Mouse (Mus musculus): ENCODE results near the gene Slc9a1.
A peak's percentile ranks its signal among the peaks of the same experiment; 100 is the strongest.

The Slc9a1 gene

GRCm38 (mm10) chr4:133439460-133440376 is 70.2 kb downstream of the Slc9a1 start:
- peak; percentile 86 for DNase-seq (ENCODE audit: low read depth, low spot score)

GRCm38 (mm10) chr4:133440377-133440795 is 70.9 kb downstream of the Slc9a1 start:
- peak; percentile 60 for DNase-seq (ENCODE audit: low read depth, low spot score)

- no peak for DNase-seq (ENCODE audit: low read depth, low spot score)
Observed at GRCm38 (mm10) chr4:133442194-133442593, 72.7 kb downstream of the Slc9a1 start.

GRCm38 (mm10) chr4:133443085-133443484 is 73.6 kb downstream of the Slc9a1 start:
- DNase-seq (ENCODE audit: low read depth, low spot score), result no peak

- DNase-seq (ENCODE audit: low read depth, low spot score), result no peak
Observed at GRCm38 (mm10) chr4:133445727-133446126, 76.2 kb downstream of the Slc9a1 start.

GRCm38 (mm10) chr4:133447366-133447765 is 77.9 kb downstream of the Slc9a1 start:
- no peak for DNase-seq (ENCODE audit: low read depth, low spot score)

- DNase-seq (ENCODE audit: low read depth, low spot score), result no peak
Observed at GRCm38 (mm10) chr4:133447967-133448366, 78.5 kb downstream of the Slc9a1 start.

- DNase-seq (ENCODE audit: low read depth, low spot score), result no peak
Observed at GRCm38 (mm10) chr4:133448708-133449388, 79.3 kb downstream of the Slc9a1 start.

GRCm38 (mm10) chr4:133449726-133450125 is 80.2 kb downstream of the Slc9a1 start:
- peak; percentile 65 for DNase-seq (ENCODE audit: low read depth, low spot score)

- peak; percentile 80 for DNase-seq (ENCODE audit: low read depth, low spot score)
Observed at GRCm38 (mm10) chr4:133451536-133451935, 82.0 kb downstream of the Slc9a1 start.

- DNase-seq (ENCODE audit: low read depth, low spot score), result no peak
Observed at GRCm38 (mm10) chr4:133452433-133452832, 82.9 kb downstream of the Slc9a1 start.

GRCm38 (mm10) chr4:133458044-133458443 is 88.5 kb downstream of the Slc9a1 start:
- DNase-seq (ENCODE audit: low read depth, low spot score), result no peak

GRCm38 (mm10) chr4:133460006-133460405 is 90.5 kb downstream of the Slc9a1 start:
- DNase-seq (ENCODE audit: low read depth, low spot score), result no peak

- no peak for DNase-seq (ENCODE audit: low read depth, low spot score)
Observed at GRCm38 (mm10) chr4:133460796-133461325, 91.4 kb downstream of the Slc9a1 start.

- DNase-seq (ENCODE audit: low read depth, low spot score), result no peak
Observed at GRCm38 (mm10) chr4:133461362-133461761, 91.9 kb downstream of the Slc9a1 start.

- DNase-seq (ENCODE audit: low read depth, low spot score), result no peak
Observed at GRCm38 (mm10) chr4:133463184-133463583, 93.7 kb downstream of the Slc9a1 start.

- peak; percentile 84 for DNase-seq (ENCODE audit: low read depth, low spot score)
Observed at GRCm38 (mm10) chr4:133468080-133468479, 98.6 kb downstream of the Slc9a1 start.

- DNase-seq (ENCODE audit: low read depth, low spot score), result peak; percentile 35
Observed at GRCm38 (mm10) chr4:133469122-133469521, 99.6 kb downstream of the Slc9a1 start.

GRCm38 (mm10) chr4:133471135-133471821 is 101.8 kb downstream of the Slc9a1 start:
- DNase-seq (ENCODE audit: low read depth, low spot score), result no peak
